Mouse (Mus musculus) thymus, postnatal 4 days (tissue): ENCODE measurements around the gene Qser1.

Experiments
- DNase-seq: peaks from one replicate; pipeline ENCODE4 v3.0.0; 2021

The Qser1 gene

GRCm38 (mm10) chr2:104732033-104732444 is 84.5 kb downstream of the Qser1 start:
- no peak for DNase-seq

GRCm38 (mm10) chr2:104727369-104727768 is 89.2 kb downstream of the Qser1 start:
- no peak for DNase-seq

- DNase-seq = no peak
Measured at GRCm38 (mm10) chr2:104722021-104722420, 94.5 kb downstream of the Qser1 start.

GRCm38 (mm10) chr2:104717827-104718226 is 98.7 kb downstream of the Qser1 start:
- DNase-seq = no peak

- no peak for DNase-seq
Measured at GRCm38 (mm10) chr2:104717231-104717735, 99.3 kb downstream of the Qser1 start.

GRCm38 (mm10) chr2:104716279-104716678 is 100.3 kb downstream of the Qser1 start, which contains the start of gene Pin1rt1:
Gene Pin1rt1 (minus strand): TSS chr2:104716379.
- no peak for DNase-seq

GRCm38 (mm10) chr2:104714254-104714691 is 102.3 kb downstream of the Qser1 start:
- DNase-seq = no peak

- peak; percentile 16 for DNase-seq
Measured at GRCm38 (mm10) chr2:104712486-104712809, 104.1 kb downstream of the Qser1 start.

GRCm38 (mm10) chr2:104711585-104712485 is 104.7 kb downstream of the Qser1 start, which contains the start of gene Tcp11l1:
Gene Tcp11l1 (minus strand): TSS chr2:104712169.
- DNase-seq = peak; percentile 61

GRCm38 (mm10) chr2:104710670-104711370 is 105.7 kb downstream of the Qser1 start:
- DNase-seq = no peak

GRCm38 (mm10) chr2:104709786-104710337 is 106.7 kb downstream of the Qser1 start:
- DNase-seq = no peak
